Mouse (Mus musculus): Measurements from ENCODE around the gene Eomes. TPM values are rescaled to one million over a fixed set of nuclear protein-coding genes. Genes with fewer than 3 reads are reported as not detected.

The Eomes gene
- polyA plus RNA-seq, 1 experiment from 2014 or later, result not detected

- Histone ChIP-seq H3K4me1 (ENCODE audit: insufficient read depth, low read length) (0 out of 2 replicates have a peak, but pooled peaks cover 8% of the 10 kb centered on the region), H3K4me3 (ENCODE audit: low read length) (no peak overlapping the region), H3K9me3 (ENCODE audit: low read length) (no peaks in the 10 kb centered on the region), H3K4me2 (replicated peaks; ENCODE audit: low read depth, low read length) (no peak overlapping the region), H3K27ac (ENCODE audit: low read length) (no peak overlapping the region), H3K9ac (replicated peaks; ENCODE audit: low read length) (no peak overlapping the region), H3K36me3 (ENCODE audit: insufficient read depth, low read length) (no peaks in the 10 kb centered on the region), H3K27me3 (ENCODE audit: insufficient read depth, low read length) (peaks cover 82% of the 10 kb centered on the region)
- 14% methylated on average over 3 of the region's 3 CpGs for WGBS
- no peak for ATAC-seq (ENCODE audit: low FRiP score, low TSS enrichment)
Measured at GRCm38 (mm10) chr9:118471296-118471695, 6.7 kb upstream of the Eomes start.

- H3K9me3 ChIP-seq (ENCODE audit: low read length), result no peaks in the 10 kb centered on the region
- H3K4me1 ChIP-seq (ENCODE audit: insufficient read depth, low read length), result peaks cover 27% of the 10 kb centered on the region
- WGBS, result 1% methylated on average over 22 of the region's 22 CpGs
- H3K4me2 ChIP-seq (replicated peaks; ENCODE audit: low read depth, low read length), result peak overlapping the region; percentile 74; the same call in 1 of the 2 replicates
- no peaks in the 10 kb centered on the region for H3K36me3 ChIP-seq (ENCODE audit: insufficient read depth, low read length)
- H3K27me3 ChIP-seq (ENCODE audit: insufficient read depth, low read length), result peaks cover 88% of the 10 kb centered on the region
- no peak overlapping the region for H3K27ac ChIP-seq (ENCODE audit: low read length)
- H3K4me3 ChIP-seq (ENCODE audit: low read length), result peak overlapping the region; percentile 50
- H3K9ac ChIP-seq (replicated peaks; ENCODE audit: low read length), result no peak overlapping the region
- no peak for ATAC-seq (ENCODE audit: low FRiP score, low TSS enrichment)
Measured at GRCm38 (mm10) chr9:118476211-118476765, 1.7 kb upstream of the Eomes start.

- H3K9me3 ChIP-seq (ENCODE audit: low read length), result no peaks in the 10 kb centered on the region
- no peak for ATAC-seq (ENCODE audit: low FRiP score, low TSS enrichment)
- no peak overlapping the region for H3K27ac ChIP-seq (ENCODE audit: low read length)
- H3K36me3 ChIP-seq (ENCODE audit: insufficient read depth, low read length), result no peaks in the 10 kb centered on the region
- peak overlapping the region; percentile 50 for H3K4me3 ChIP-seq (ENCODE audit: low read length)
- WGBS, result under 1% methylated on average over 33 of the region's 33 CpGs
- no peak overlapping the region for H3K9ac ChIP-seq (replicated peaks; ENCODE audit: low read length)
- peaks cover 27% of the 10 kb centered on the region for H3K4me1 ChIP-seq (ENCODE audit: insufficient read depth, low read length)
- peaks cover 88% of the 10 kb centered on the region for H3K27me3 ChIP-seq (ENCODE audit: insufficient read depth, low read length)
- peak overlapping the region; percentile 74 for H3K4me2 ChIP-seq (replicated peaks; ENCODE audit: low read depth, low read length)
Measured at GRCm38 (mm10) chr9:118476766-118477271, 1.2 kb upstream of the Eomes start.

- Histone ChIP-seq H3K9ac (replicated peaks; ENCODE audit: low read length) (no peak overlapping the region), H3K27ac (ENCODE audit: low read length) (no peak overlapping the region), H3K27me3 (ENCODE audit: insufficient read depth, low read length) (peaks cover 88% of the 10 kb centered on the region), H3K36me3 (ENCODE audit: insufficient read depth, low read length) (no peaks in the 10 kb centered on the region), H3K4me3 (ENCODE audit: low read length) (peak overlapping the region; percentile 50), H3K4me2 (replicated peaks; ENCODE audit: low read depth, low read length) (peak overlapping the region; percentile 74), H3K4me1 (ENCODE audit: insufficient read depth, low read length) (peaks cover 27% of the 10 kb centered on the region), H3K9me3 (ENCODE audit: low read length) (no peaks in the 10 kb centered on the region)
- ATAC-seq (ENCODE audit: low FRiP score, low TSS enrichment), result no peak
- under 1% methylated on average over 31 of the region's 31 CpGs for WGBS
Measured at GRCm38 (mm10) chr9:118477281-118477931, 606 bp upstream of the Eomes start.

DNA sequence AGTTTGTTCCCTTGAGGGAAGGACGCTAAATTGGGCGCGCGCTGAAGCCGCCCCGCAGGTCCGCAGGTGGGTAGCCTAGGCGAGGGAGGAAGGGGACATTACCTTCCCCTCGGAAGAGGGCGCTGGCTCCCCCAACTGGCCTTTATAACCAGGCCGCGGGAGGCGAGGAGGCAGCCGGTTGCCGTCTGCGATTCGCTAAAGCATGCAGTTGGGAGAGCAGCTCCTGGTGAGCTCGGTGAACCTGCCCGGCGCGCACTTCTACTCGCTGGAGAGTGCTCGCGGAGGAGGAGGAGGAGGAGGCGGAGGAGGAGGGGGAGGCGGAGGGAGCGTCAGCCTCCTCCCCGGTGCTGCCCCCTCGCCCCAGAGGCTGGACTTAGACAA is 436 bp downstream of the Eomes start:
- Histone ChIP-seq H3K9me3 (ENCODE audit: low read length) (no peaks in the 10 kb centered on the region), H3K27ac (ENCODE audit: low read length) (no peak overlapping the region), H3K9ac (replicated peaks; ENCODE audit: low read length) (peak overlapping the region; percentile 35; the same call in 1 of the 2 replicates), H3K4me2 (replicated peaks; ENCODE audit: low read depth, low read length) (peak overlapping the region; percentile 74), H3K4me3 (ENCODE audit: low read length) (peak overlapping the region; percentile 50), H3K27me3 (ENCODE audit: insufficient read depth, low read length) (peaks cover 89% of the 10 kb centered on the region), H3K4me1 (ENCODE audit: insufficient read depth, low read length) (peaks cover 27% of the 10 kb centered on the region), H3K36me3 (ENCODE audit: insufficient read depth, low read length) (no peaks in the 10 kb centered on the region)
- peak; percentile 72 for ATAC-seq (ENCODE audit: low FRiP score, low TSS enrichment)
- WGBS, result under 1% methylated on average over 29 of the region's 29 CpGs

DNA sequence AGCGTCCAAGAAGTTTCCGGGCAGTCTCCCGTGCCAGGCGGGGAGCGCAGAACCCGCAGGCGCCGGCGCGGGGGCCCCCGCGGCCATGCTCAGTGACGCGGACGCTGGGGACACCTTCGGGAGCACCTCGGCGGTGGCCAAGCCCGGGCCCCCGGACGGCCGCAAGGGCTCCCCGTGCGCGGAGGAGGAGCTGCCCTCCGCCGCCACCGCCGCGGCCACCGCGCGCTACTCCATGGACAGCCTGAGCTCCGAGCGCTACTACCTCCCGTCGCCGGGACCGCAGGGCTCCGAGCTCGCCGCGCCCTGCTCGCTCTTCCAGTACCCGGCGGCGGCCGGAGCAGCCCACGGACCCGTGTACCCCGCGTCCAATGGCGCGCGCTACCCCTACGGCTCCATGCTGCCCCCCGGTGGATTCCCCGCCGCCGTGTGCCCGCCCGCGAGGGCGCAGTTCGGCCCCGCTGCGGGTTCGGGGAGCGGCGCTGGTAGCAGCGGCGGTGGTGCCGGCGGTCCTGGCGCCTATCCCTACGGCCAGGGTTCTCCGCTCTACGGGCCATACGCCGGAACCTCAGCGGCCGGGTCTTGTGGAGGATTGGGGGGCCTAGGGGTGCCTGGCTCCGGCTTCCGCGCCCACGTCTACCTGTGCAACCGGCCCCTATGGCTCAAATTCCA is 961 bp downstream of the Eomes start:
- Histone ChIP-seq H3K9ac (replicated peaks; ENCODE audit: low read length) (peak overlapping the region; percentile 35; the same call in 1 of the 2 replicates), H3K4me2 (replicated peaks; ENCODE audit: low read depth, low read length) (peak overlapping the region; percentile 74), H3K36me3 (ENCODE audit: insufficient read depth, low read length) (no peaks in the 10 kb centered on the region), H3K9me3 (ENCODE audit: low read length) (no peaks in the 10 kb centered on the region), H3K27me3 (ENCODE audit: insufficient read depth, low read length) (peaks cover 94% of the 10 kb centered on the region), H3K4me1 (ENCODE audit: insufficient read depth, low read length) (peaks cover 27% of the 10 kb centered on the region), H3K4me3 (ENCODE audit: low read length) (peak overlapping the region; percentile 50), H3K27ac (ENCODE audit: low read length) (no peak overlapping the region)
- WGBS, result under 1% methylated on average over 86 of the region's 87 CpGs
- peak; percentile 83 for ATAC-seq (ENCODE audit: low FRiP score, low TSS enrichment)

- Histone ChIP-seq H3K4me2 (replicated peaks; ENCODE audit: low read depth, low read length) (peak overlapping the region; percentile 74; the same call in 1 of the 2 replicates), H3K4me3 (ENCODE audit: low read length) (peak overlapping the region; percentile 50; the same call in 1 of the 2 replicates), H3K27me3 (ENCODE audit: insufficient read depth, low read length) (peaks cover 96% of the 10 kb centered on the region), H3K9ac (replicated peaks; ENCODE audit: low read length) (no peak overlapping the region), H3K4me1 (ENCODE audit: insufficient read depth, low read length) (peaks cover 27% of the 10 kb centered on the region), H3K36me3 (ENCODE audit: insufficient read depth, low read length) (no peaks in the 10 kb centered on the region), H3K9me3 (ENCODE audit: low read length) (no peaks in the 10 kb centered on the region), H3K27ac (ENCODE audit: low read length) (no peak overlapping the region)
- ATAC-seq (ENCODE audit: low FRiP score, low TSS enrichment), result 0 out of 2 replicates have a peak, but pooled peaks have one; percentile 24
- 6% methylated on average over 23 of the region's 23 CpGs for WGBS
Measured at GRCm38 (mm10) chr9:118479508-118480291, 1.7 kb downstream of the Eomes start.

- Histone ChIP-seq H3K4me1 (ENCODE audit: insufficient read depth, low read length) (peaks cover 27% of the 10 kb centered on the region), H3K27me3 (ENCODE audit: insufficient read depth, low read length) (peaks cover 96% of the 10 kb centered on the region), H3K9me3 (ENCODE audit: low read length) (no peaks in the 10 kb centered on the region), H3K4me2 (replicated peaks; ENCODE audit: low read depth, low read length) (no peak overlapping the region), H3K4me3 (ENCODE audit: low read length) (no peak overlapping the region), H3K9ac (replicated peaks; ENCODE audit: low read length) (no peak overlapping the region), H3K36me3 (ENCODE audit: insufficient read depth, low read length) (no peaks in the 10 kb centered on the region), H3K27ac (ENCODE audit: low read length) (no peak overlapping the region)
- ATAC-seq (ENCODE audit: low FRiP score, low TSS enrichment), result no peak
- 4% methylated on average over 14 of the region's 14 CpGs for WGBS
Measured at GRCm38 (mm10) chr9:118480292-118480690, 2.3 kb downstream of the Eomes start.

GRCm38 (mm10) chr9:118482210-118482609 is 4.2 kb downstream of the Eomes start:
- no peaks in the 10 kb centered on the region for H3K36me3 ChIP-seq (ENCODE audit: insufficient read depth, low read length)
- H3K9ac ChIP-seq (replicated peaks; ENCODE audit: low read length), result no peak overlapping the region
- H3K4me2 ChIP-seq (replicated peaks; ENCODE audit: low read depth, low read length), result no peak overlapping the region
- no peak for ATAC-seq (ENCODE audit: low FRiP score, low TSS enrichment)
- peaks cover 99% of the 10 kb centered on the region for H3K27me3 ChIP-seq (ENCODE audit: insufficient read depth, low read length)
- peaks cover 20% of the 10 kb centered on the region for H3K4me1 ChIP-seq (ENCODE audit: insufficient read depth, low read length)
- H3K9me3 ChIP-seq (ENCODE audit: low read length), result no peaks in the 10 kb centered on the region
- WGBS, result 74% methylated on average over 10 of the region's 10 CpGs
- no peak overlapping the region for H3K27ac ChIP-seq (ENCODE audit: low read length)
- H3K4me3 ChIP-seq (ENCODE audit: low read length), result no peak overlapping the region

All from kidney, embryonic 16.5 days (tissue).